Mouse (Mus musculus): Measurements from ENCODE around the gene Jazf1. TPM values are rescaled to one million over a fixed set of nuclear protein-coding genes. Genes with fewer than 3 reads are reported as not detected.

The Jazf1 gene
- total and polyA plus RNA-seq, 3 experiments: not detected

DNA sequence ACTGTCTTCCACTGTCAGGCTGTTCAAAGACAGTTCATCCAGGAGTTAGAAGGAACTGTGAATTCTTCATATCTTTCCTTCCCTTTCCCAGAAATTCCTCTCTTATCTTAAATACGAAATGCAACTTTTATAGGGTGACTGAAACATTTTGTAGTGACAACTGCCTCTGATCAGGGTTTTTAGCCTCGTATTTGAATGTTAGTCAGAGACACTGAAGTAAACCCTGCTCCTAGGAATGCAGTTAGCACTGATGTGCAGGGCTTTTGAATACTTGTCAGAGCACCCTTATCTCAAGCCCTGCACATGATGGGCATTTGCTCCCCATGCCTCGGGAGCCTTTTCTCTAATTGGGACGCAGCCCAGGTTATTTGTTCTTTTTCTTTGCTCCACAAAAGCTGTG lies 338.1 kb downstream of the Jazf1 start:
- Histone ChIP-seq H3K79me2 (ENCODE audit: control insufficient read depth, insufficient read depth, low read length, poor library complexity) (no peaks in the 10 kb centered on the region), H3K4me3 (ENCODE audit: control insufficient read depth in 1 of 2, insufficient read depth in 1 of 2, low read depth in 2 of 2, low read length in 2 of 2) (no peak overlapping the region), H3K9me3 (replicated peaks; ENCODE audit: insufficient read depth, low read length) (no peaks in the 10 kb centered on the region), H3K27ac (ENCODE audit: control insufficient read depth, low read depth, low read length) (no peak overlapping the region), H3K36me3 (ENCODE audit: control insufficient read depth in 1 of 2, insufficient read depth in 2 of 2, low read length in 2 of 2) (peaks cover 9 to 23% of the 10 kb centered on the region in 2 experiments), H3K9ac (ENCODE audit: control insufficient read depth, low read depth, low read length, poor library complexity, severe bottlenecking) (no peak overlapping the region), H3K4me1 (ENCODE audit: control insufficient read depth in 1 of 2, insufficient read depth in 2 of 2, low read length in 2 of 2) (peaks cover 2 to 8% of the 10 kb centered on the region in 2 experiments; a peak in 3 of 4 replicates), H3K27me3 (ENCODE audit: control insufficient read depth in 1 of 2, insufficient read depth in 2 of 2, low read length in 2 of 2) (no peaks in the 10 kb centered on the region)
- TF ChIP-seq MYB (IDR thresholded peaks at IDR 0.05; ENCODE audit: low read depth, low read length): no peak
- no peak for TF ChIP-seq MAX (IDR thresholded peaks at IDR 0.05; ENCODE audit: low read length)
- TF ChIP-seq RCOR1 (IDR thresholded peaks at IDR 0.05; ENCODE audit: low read depth, low read length): no peak
- DNase-seq (ENCODE audit: low read depth, low spot score): no peak

- Histone ChIP-seq H3K9me3 (replicated peaks; ENCODE audit: insufficient read depth, low read length) (no peaks in the 10 kb centered on the region), H3K9ac (ENCODE audit: control insufficient read depth, low read depth, low read length, poor library complexity, severe bottlenecking) (no peak overlapping the region), H3K27me3 (ENCODE audit: control insufficient read depth in 1 of 2, insufficient read depth in 2 of 2, low read length in 2 of 2) (no peaks in the 10 kb centered on the region), H3K4me1 (ENCODE audit: control insufficient read depth in 1 of 2, insufficient read depth in 2 of 2, low read length in 2 of 2) (no peaks in the 10 kb centered on the region), H3K4me3 (ENCODE audit: control insufficient read depth in 1 of 2, insufficient read depth in 1 of 2, low read depth in 2 of 2, low read length in 2 of 2) (no peak overlapping the region), H3K27ac (ENCODE audit: control insufficient read depth, low read depth, low read length) (no peak overlapping the region), H3K36me3 (ENCODE audit: control insufficient read depth in 1 of 2, insufficient read depth in 2 of 2, low read length in 2 of 2) (peaks cover 0 to 23% of the 10 kb centered on the region in 2 experiments; a peak in 2 of 4 replicates), H3K79me2 (ENCODE audit: control insufficient read depth, insufficient read depth, low read length, poor library complexity) (peaks cover 2% of the 10 kb centered on the region; the same call in 1 of the 2 replicates)
- TF ChIP-seq EP300 (IDR thresholded peaks at IDR 0.05; ENCODE audit: low read depth in 1 of 2, low read length in 2 of 2) (no peak), USF1 (IDR thresholded peaks at IDR 0.05; ENCODE audit: low read depth, low read length) (no peak), MAX (IDR thresholded peaks at IDR 0.05; ENCODE audit: low read length) (no peak), MXI1 (IDR thresholded peaks at IDR 0.05; ENCODE audit: low read depth, low read length) (no peak), SIN3A (IDR thresholded peaks at IDR 0.05; ENCODE audit: low read length) (no peak), RAD21 (IDR thresholded peaks at IDR 0.05; ENCODE audit: low read depth, low read length) (peak; percentile 75), MYB (IDR thresholded peaks at IDR 0.05; ENCODE audit: low read depth, low read length) (no peak), CTCF (IDR thresholded peaks at IDR 0.05 in 2 of 3, conservative IDR thresholded peaks at IDR 0.05 in 1 of 3; ENCODE audit: control insufficient read depth in 1 of 3, insufficient read depth in 1 of 3, low read depth in 2 of 3, low read length in 3 of 3, poor library complexity in 1 of 3, severe bottlenecking in 1 of 3) (peak; percentile 27 to 94 (median 74); a peak in 5 of 6 replicates), SMC3 (IDR thresholded peaks at IDR 0.05; ENCODE audit: low read depth, low read length) (peak; percentile 80), CHD1 (IDR thresholded peaks at IDR 0.05; ENCODE audit: low read depth, low read length) (no peak), GABPA (IDR thresholded peaks at IDR 0.05; ENCODE audit: low read depth, low read length) (no peak), KAT2A (conservative IDR thresholded peaks at IDR 0.05; ENCODE audit: low read depth, low read length) (no peak), ZC3H11A (IDR thresholded peaks at IDR 0.05; ENCODE audit: low read depth, low read length) (peak; percentile 54), ETS1 (IDR thresholded peaks at IDR 0.05; ENCODE audit: low read depth, low read length) (no peak), UBTF (IDR thresholded peaks at IDR 0.05; ENCODE audit: borderline replicate concordance, insufficient read depth, low read depth, low read length) (no peak), TCF12 (IDR thresholded peaks at IDR 0.05; ENCODE audit: low read depth, low read length) (no peak)
- peak; percentile 69 for DNase-seq (ENCODE audit: low read depth, low spot score)
Measured at GRCm38 (mm10) chr6:52724805-52725439, 343.5 kb downstream of the Jazf1 start.

Other genes starting within 250 kb of the Jazf1 start
- gene Creb5, start 218.6 kb upstream of the Jazf1 start, total RNA-seq (2012; rRNA removed): not detected in 2 replicates
- gene Creb5, start 218.6 kb upstream of the Jazf1 start, polyA plus RNA-seq (2012; ENCODE audit: insufficient read depth in 1 of 2, insufficient read length in 2 of 2, low read depth in 1 of 2, low replicate concordance in 2 of 2, missing spikeins in 1 of 2): not detected